Mouse (Mus musculus) gastrocnemius, adult 8-10 months (tissue): ENCODE measurements around the gene Fgfr2. TPM values are rescaled to one million over a fixed set of nuclear protein-coding genes. Genes with fewer than 3 reads are reported as not detected.

Source experiments
- DNase-seq, 2 experiments: peaks; one replicate each; pipeline ENCODE4 v3.0.0; 2022; ENCODE audit warnings: low spot score in 2 of 2
- total RNA-seq, 4 experiments: library from RNA; stranded (reverse); gene quantifications; 2 replicates each; pipeline ENCODE4 v1.2.4; 2022

The Fgfr2 gene
- total RNA-seq, 4 experiments from 2014 or later = 0.17 to 1.3 (median 0.62) TPM

- DNase-seq = no peak
These were observed 34.7 kb downstream of the Fgfr2 start for GRCm38 (mm10) chr7:133088411-133088810.

GRCm38 (mm10) chr7:133085408-133085807 is 37.7 kb downstream of the Fgfr2 start:
- no peak for DNase-seq

- DNase-seq = no peak
These were observed 39.1 kb downstream of the Fgfr2 start for GRCm38 (mm10) chr7:133083936-133084614.

- DNase-seq = no peak
These were observed 44.2 kb downstream of the Fgfr2 start for GRCm38 (mm10) chr7:133078929-133079328.

GRCm38 (mm10) chr7:133074462-133075133 is 48.6 kb downstream of the Fgfr2 start:
- DNase-seq = no peak

GRCm38 (mm10) chr7:133073147-133073651 is 50.0 kb downstream of the Fgfr2 start:
- DNase-seq = no peak

- DNase-seq = no peak
These were observed 50.6 kb downstream of the Fgfr2 start for GRCm38 (mm10) chr7:133072535-133072934.

GRCm38 (mm10) chr7:133067321-133067841 is 55.8 kb downstream of the Fgfr2 start:
- no peak for DNase-seq

GRCm38 (mm10) chr7:133066776-133067175 is 56.4 kb downstream of the Fgfr2 start:
- no peak for DNase-seq

- DNase-seq = no peak
These were observed 61.1 kb downstream of the Fgfr2 start for GRCm38 (mm10) chr7:133062055-133062454.

- no peak for DNase-seq
These were observed 63.0 kb downstream of the Fgfr2 start for GRCm38 (mm10) chr7:133060170-133060569.

GRCm38 (mm10) chr7:133059517-133060104 is 63.5 kb downstream of the Fgfr2 start:
- no peak for DNase-seq

GRCm38 (mm10) chr7:133059150-133059509 is 64.0 kb downstream of the Fgfr2 start:
- DNase-seq = peak; percentile 75

GRCm38 (mm10) chr7:133058496-133059149 is 64.5 kb downstream of the Fgfr2 start:
- no peak for DNase-seq

GRCm38 (mm10) chr7:133056924-133057323 is 66.2 kb downstream of the Fgfr2 start:
- DNase-seq = no peak

- DNase-seq = no peak
These were observed 68.7 kb downstream of the Fgfr2 start for GRCm38 (mm10) chr7:133054486-133054885.

GRCm38 (mm10) chr7:133053757-133054156 is 69.4 kb downstream of the Fgfr2 start:
- no peak for DNase-seq

GRCm38 (mm10) chr7:133052819-133053218 is 70.3 kb downstream of the Fgfr2 start:
- peak in 1 of 2 experiments; percentile 34 for DNase-seq

- no peak for DNase-seq
These were observed 72.5 kb downstream of the Fgfr2 start for GRCm38 (mm10) chr7:133050681-133051080.

GRCm38 (mm10) chr7:133048085-133048630 is 75.0 kb downstream of the Fgfr2 start:
- no peak for DNase-seq

GRCm38 (mm10) chr7:133047287-133047686 is 75.9 kb downstream of the Fgfr2 start:
- DNase-seq = no peak
